Comparison of ENCODE assay signal across 8 mouse cellular contexts in genomic region chr15:79440223-79440622, GRCm38 (mm10). TPM values are rescaled to one million over a fixed set of nuclear protein-coding genes. Genes with fewer than 3 reads are reported as not detected.
DNase-seq lines count a peak whose midpoint lies in the region; ATAC-seq and TF ChIP-seq lines count a peak whose summit lies in the region.

No protein-coding gene starts in this region.

- DNase-seq in thymus, adult 2 months, result no peak
- DNase-seq in thymus, adult 18-20 months, result no peak
- DNase-seq in embryonic facial prominence, embryonic 14.5 days (ENCODE audit: low spot score), result no peak
- peak; percentile 64 for DNase-seq in kidney, postnatal 14 days
- no peak for DNase-seq in lung, embryonic 14.5 days
- DNase-seq in embryo, embryonic 11 days, result no peak

- H3K27me3 ChIP-seq in thymus, adult 2 months (ENCODE audit: control insufficient read depth, insufficient read depth, low read length), result no peaks in the 10 kb centered on the region
- H3K27me3 ChIP-seq in embryonic facial prominence, embryonic 14.5 days (replicated peaks; ENCODE audit: control insufficient read depth, insufficient read depth, low read length), result no peaks in the 10 kb centered on the region
- H3K27me3 ChIP-seq in heart, embryonic 15.5 days, result no peaks in the 10 kb centered on the region
- H3K27me3 ChIP-seq in lung, embryonic 14.5 days (ENCODE audit: insufficient read depth, low read length), result no peaks in the 10 kb centered on the region
- H3K27me3 ChIP-seq in neural tube, embryonic 15.5 days (replicated peaks), result no peaks in the 10 kb centered on the region

- H3K4me3 ChIP-seq in thymus, adult 2 months (ENCODE audit: control insufficient read depth, insufficient read depth, low read length), result peak overlapping the region; percentile 11; the same call in 1 of the 2 replicates
- H3K4me3 ChIP-seq in embryonic facial prominence, embryonic 14.5 days (ENCODE audit: low read depth, low read length), result peak overlapping the region; percentile 91
- peak overlapping the region; percentile 93 for H3K4me3 ChIP-seq in heart, embryonic 15.5 days
- H3K4me3 ChIP-seq in lung, embryonic 14.5 days (ENCODE audit: low read depth, low read length), result peak overlapping the region; percentile 88
- H3K4me3 ChIP-seq in neural tube, embryonic 15.5 days (replicated peaks), result peak overlapping the region; percentile 89

- H3K4me1 ChIP-seq in thymus, adult 2 months (replicated peaks; ENCODE audit: control insufficient read depth, insufficient read depth, low read length), result peaks cover 34% of the 10 kb centered on the region
- peaks cover 36% of the 10 kb centered on the region for H3K4me1 ChIP-seq in embryonic facial prominence, embryonic 14.5 days (ENCODE audit: control insufficient read depth, insufficient read depth, low read length)
- peaks cover 76% of the 10 kb centered on the region for H3K4me1 ChIP-seq in heart, embryonic 15.5 days (replicated peaks)
- peaks cover 29% of the 10 kb centered on the region for H3K4me1 ChIP-seq in lung, embryonic 14.5 days (ENCODE audit: insufficient read depth)
- H3K4me1 ChIP-seq in neural tube, embryonic 15.5 days, result peaks cover 67% of the 10 kb centered on the region

- 35% methylated on average over 4 of the region's 4 CpGs for WGBS in thymus, adult 2 months
- WGBS in embryonic facial prominence, embryonic 14.5 days, result 71% methylated on average over 3 of the region's 4 CpGs
- 58% methylated on average over 4 of the region's 4 CpGs for WGBS in heart, embryonic 15.5 days
- 60% methylated on average over 4 of the region's 4 CpGs for WGBS in lung, embryonic 14.5 days
- WGBS in neural tube, embryonic 15.5 days, result 60% methylated on average over 4 of the region's 4 CpGs

- TF ChIP-seq POLR2A in thymus, adult 2 months (IDR thresholded peaks at IDR 0.05; ENCODE audit: control insufficient read depth, extremely low read depth, insufficient read depth, low read length, poor library complexity), result no peak

- no peak for ATAC-seq in embryonic facial prominence, embryonic 14.5 days (ENCODE audit: low read depth)
- no peak for ATAC-seq in heart, embryonic 15.5 days (replicated peaks; ENCODE audit: insufficient number of reproducible peaks, insufficient read depth, low FRiP score, low read depth)
- ATAC-seq in lung, embryonic 14.5 days (ENCODE audit: insufficient read depth), result no peak
- no peak for ATAC-seq in neural tube, embryonic 15.5 days (ENCODE audit: low FRiP score)

- peak overlapping the region; percentile 99 for H3K9ac ChIP-seq in embryonic facial prominence, embryonic 14.5 days (ENCODE audit: low read depth, low read length)
- H3K9ac ChIP-seq in heart, embryonic 15.5 days, result peak overlapping the region; percentile 97; the same call in 1 of the 2 replicates
- H3K9ac ChIP-seq in lung, embryonic 14.5 days, result peak overlapping the region; percentile 99; the same call in 1 of the 2 replicates
- peak overlapping the region; percentile 89 for H3K9ac ChIP-seq in neural tube, embryonic 15.5 days (replicated peaks)

- H3K27ac ChIP-seq in thymus, adult 2 months (ENCODE audit: control insufficient read depth, insufficient read depth, low read length), result no peak overlapping the region
- peak overlapping the region; percentile 96 for H3K27ac ChIP-seq in embryonic facial prominence, embryonic 14.5 days (replicated peaks; ENCODE audit: low read depth, low read length)
- H3K27ac ChIP-seq in heart, embryonic 15.5 days, result peak overlapping the region; percentile 97
- H3K27ac ChIP-seq in lung, embryonic 14.5 days (ENCODE audit: low read depth), result 0 out of 2 replicates have a peak overlapping the region, but pooled peaks have one; percentile 15
- peak overlapping the region; percentile 28; the same call in 1 of the 2 replicates for H3K27ac ChIP-seq in neural tube, embryonic 15.5 days (replicated peaks)

- no peaks in the 10 kb centered on the region for H3K9me3 ChIP-seq in embryonic facial prominence, embryonic 14.5 days (ENCODE audit: control insufficient read depth, low read length)
- no peaks in the 10 kb centered on the region for H3K9me3 ChIP-seq in heart, embryonic 15.5 days (replicated peaks)
- no peaks in the 10 kb centered on the region for H3K9me3 ChIP-seq in lung, embryonic 14.5 days (ENCODE audit: low read depth, low read length)
- H3K9me3 ChIP-seq in neural tube, embryonic 15.5 days (replicated peaks), result no peaks in the 10 kb centered on the region

- peak overlapping the region; percentile 68 for H3K4me2 ChIP-seq in embryonic facial prominence, embryonic 14.5 days (ENCODE audit: low read depth, low read length)
- H3K4me2 ChIP-seq in heart, embryonic 15.5 days, result peak overlapping the region; percentile 70
- H3K4me2 ChIP-seq in lung, embryonic 14.5 days, result peak overlapping the region; percentile 65
- peak overlapping the region; percentile 92 for H3K4me2 ChIP-seq in neural tube, embryonic 15.5 days

- no peak for TF ChIP-seq CTCF in thymus, adult 2 months (IDR thresholded peaks at IDR 0.05; ENCODE audit: borderline replicate concordance, control insufficient read depth, extremely low read depth, insufficient read depth, low read length, poor library complexity)
- no peak for TF ChIP-seq CTCF in lung, embryonic 14.5 days (IDR thresholded peaks at IDR 0.05; ENCODE audit: low read depth)

- H3K36me3 ChIP-seq in thymus, adult 2 months (ENCODE audit: control insufficient read depth, insufficient read depth, low read length), result peaks cover 7% of the 10 kb centered on the region; the same call in 1 of the 2 replicates
- peaks cover 35% of the 10 kb centered on the region for H3K36me3 ChIP-seq in embryonic facial prominence, embryonic 14.5 days (ENCODE audit: control insufficient read depth, insufficient read depth, low read length)
- peaks cover 12% of the 10 kb centered on the region; the same call in 1 of the 2 replicates for H3K36me3 ChIP-seq in heart, embryonic 15.5 days
- peaks cover 38% of the 10 kb centered on the region for H3K36me3 ChIP-seq in lung, embryonic 14.5 days (ENCODE audit: insufficient read depth)
- H3K36me3 ChIP-seq in neural tube, embryonic 15.5 days, result peaks cover 18% of the 10 kb centered on the region

RNA-seq across cellular contexts. Expression of gene Csnk1e, which starts 15.1 kb away (rescaled TPM):
- polyA plus RNA-seq in thymus, adult 2 months (2012; rRNA removed), result 155 and 173 TPM in 2 replicates
- 75.3 and 76.3 TPM in 2 replicates for polyA plus RNA-seq in embryonic facial prominence, embryonic 14.5 days (2014; fragmentation: Nextera tagmentation; extraction: Ambion mirVana)
- 74.9 and 81.9 TPM in 2 replicates for polyA plus RNA-seq in heart, embryonic 15.5 days (2015; fragmentation: Nextera tagmentation; extraction: Ambion mirVana)
- 93.2 and 99.6 TPM in 2 replicates for polyA plus RNA-seq in lung, embryonic 14.5 days (2014; fragmentation: Nextera tagmentation; extraction: Ambion mirVana)
- polyA plus RNA-seq in neural tube, embryonic 15.5 days (2015; fragmentation: Nextera tagmentation; extraction: Ambion mirVana), result 178 and 216 TPM in 2 replicates

RNA-seq across cellular contexts. Expression of gene Tmem184b, which starts 36.9 kb away (rescaled TPM):
- 225 and 303 TPM in 2 replicates for polyA plus RNA-seq in thymus, adult 2 months (2012; rRNA removed)
- polyA plus RNA-seq in embryonic facial prominence, embryonic 14.5 days (2014; fragmentation: Nextera tagmentation; extraction: Ambion mirVana), result 73.0 and 77.6 TPM in 2 replicates
- polyA plus RNA-seq in heart, embryonic 15.5 days (2015; fragmentation: Nextera tagmentation; extraction: Ambion mirVana), result 58.3 and 83.8 TPM in 2 replicates
- 77.3 and 78.3 TPM in 2 replicates for polyA plus RNA-seq in lung, embryonic 14.5 days (2014; fragmentation: Nextera tagmentation; extraction: Ambion mirVana)
- 43.1 and 46.3 TPM in 2 replicates for polyA plus RNA-seq in neural tube, embryonic 15.5 days (2015; fragmentation: Nextera tagmentation; extraction: Ambion mirVana)

Comparison
In these comparisons a context has a peak if more than half of its experiments do, and no peak if none do; other contexts are left out.
1. H3K4me3 ChIP-seq: peak in every context shown above with its lines; median percentile 93 in heart, embryonic 15.5 days; 91 in embryonic facial prominence, embryonic 14.5 days; 89 in neural tube, embryonic 15.5 days; 88 in lung, embryonic 14.5 days; 11 in thymus, adult 2 months.